Mouse (Mus musculus) bone marrow, adult 2 months (tissue): ENCODE data around the gene Fam107b. TPM values are rescaled to one million over a fixed set of nuclear protein-coding genes. Genes with fewer than 3 reads are reported as not detected.

Experiments
- H3K27ac ChIP-seq: fragments of 200-500 bp; 2 replicates; pipeline ENCODE4 v1.5.1; 2012; ENCODE audit warnings: low read depth, mild to moderate bottlenecking, control low read depth, inconsistent platforms, low read length; ENCODE audit not compliant: control insufficient read depth, poor library complexity, insufficient read depth
- H3K4me1 ChIP-seq: fragments of 200-500 bp; 2 replicates; pipeline ENCODE4 v1.6.1; 2011; ENCODE audit warnings: low read length; ENCODE audit not compliant: control insufficient read depth, insufficient read depth
- H3K4me3 ChIP-seq: fragments of 200-500 bp; replicated peaks from 2 replicates; pipeline ENCODE3; 2011; ENCODE audit warnings: mild to moderate bottlenecking, low read depth, low read length, control low read depth; ENCODE audit not compliant: control insufficient read depth
- CTCF ChIP-seq: fragments of 200-500 bp; IDR thresholded peaks from 2 replicates; pipeline ENCODE4 v1.5.1; 2011; ENCODE audit warnings: low read length, control low read depth; ENCODE audit not compliant: control insufficient read depth, insufficient read depth
- POLR2A ChIP-seq: fragments of 200-500 bp; IDR thresholded peaks from 2 replicates; pipeline ENCODE4 v1.6.1; 2011; ENCODE audit warnings: low read depth, mild to moderate bottlenecking, control low read depth, low read length, borderline replicate concordance; ENCODE audit not compliant: control insufficient read depth
- WGBS: fragments of 180-500 bp; shearing (Covaris S2); methylation state at CpG from one replicate; pipeline ENCODE4 v1.1.7; 2018; 5-methylcytosine and 5-hydroxymethylcytosine counted together
- polyA plus RNA-seq: library from polyadenylated mRNA; stranded (reverse); fragments of >200 nt; gene quantifications from 2 replicates; pipeline ENCODE4 v1.2.4, GENCODE M21; 2011; ENCODE audit warnings: low replicate concordance; ENCODE audit not compliant: missing spikeins, insufficient read depth, insufficient read length

Gene Fam107b
- polyA plus RNA-seq, 1 experiment: 71.1 TPM

DNA sequence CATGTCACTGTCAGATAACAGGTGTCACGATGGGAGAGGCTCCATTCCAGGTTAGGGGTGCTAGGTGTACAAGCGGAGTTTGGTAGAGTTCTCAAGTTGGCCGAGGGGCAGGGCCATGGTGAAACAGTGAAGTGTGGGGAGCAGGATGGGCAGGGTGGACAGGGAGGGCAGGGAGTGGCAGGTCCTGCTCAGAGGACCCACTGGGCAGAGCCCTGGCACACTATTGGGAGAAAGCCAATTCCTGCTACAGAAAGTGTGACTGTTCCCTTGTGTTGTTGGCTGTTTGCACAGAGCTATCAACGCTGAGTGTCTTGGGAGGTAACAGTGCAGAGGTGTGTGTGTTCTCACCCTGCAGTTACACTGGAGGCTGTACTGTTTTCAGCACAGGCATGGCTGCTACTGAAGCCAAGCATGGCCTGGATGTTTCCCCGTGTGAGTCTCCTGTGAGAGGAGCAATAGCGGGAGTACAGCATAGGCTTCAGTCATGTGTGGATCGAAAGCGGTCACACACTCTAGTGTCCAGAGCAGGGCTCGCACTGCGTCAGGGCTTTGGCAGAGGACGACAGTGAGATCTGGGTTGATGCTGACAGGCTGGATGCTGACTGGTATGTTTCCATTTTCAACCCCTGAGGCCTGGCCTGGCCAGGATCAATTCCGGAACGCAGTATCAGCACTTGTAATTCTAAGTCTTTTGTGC is 175.8 kb downstream of the Fam107b start:
- Histone ChIP-seq H3K4me1 (peaks cover 12% of the 10 kb centered on the region), H3K27ac (no peak overlapping the region), H3K4me3 (no peak overlapping the region)
- WGBS: 78% methylated on average over 13 of the region's 13 CpGs
- TF ChIP-seq POLR2A (no peak), CTCF (no peak)

DNA sequence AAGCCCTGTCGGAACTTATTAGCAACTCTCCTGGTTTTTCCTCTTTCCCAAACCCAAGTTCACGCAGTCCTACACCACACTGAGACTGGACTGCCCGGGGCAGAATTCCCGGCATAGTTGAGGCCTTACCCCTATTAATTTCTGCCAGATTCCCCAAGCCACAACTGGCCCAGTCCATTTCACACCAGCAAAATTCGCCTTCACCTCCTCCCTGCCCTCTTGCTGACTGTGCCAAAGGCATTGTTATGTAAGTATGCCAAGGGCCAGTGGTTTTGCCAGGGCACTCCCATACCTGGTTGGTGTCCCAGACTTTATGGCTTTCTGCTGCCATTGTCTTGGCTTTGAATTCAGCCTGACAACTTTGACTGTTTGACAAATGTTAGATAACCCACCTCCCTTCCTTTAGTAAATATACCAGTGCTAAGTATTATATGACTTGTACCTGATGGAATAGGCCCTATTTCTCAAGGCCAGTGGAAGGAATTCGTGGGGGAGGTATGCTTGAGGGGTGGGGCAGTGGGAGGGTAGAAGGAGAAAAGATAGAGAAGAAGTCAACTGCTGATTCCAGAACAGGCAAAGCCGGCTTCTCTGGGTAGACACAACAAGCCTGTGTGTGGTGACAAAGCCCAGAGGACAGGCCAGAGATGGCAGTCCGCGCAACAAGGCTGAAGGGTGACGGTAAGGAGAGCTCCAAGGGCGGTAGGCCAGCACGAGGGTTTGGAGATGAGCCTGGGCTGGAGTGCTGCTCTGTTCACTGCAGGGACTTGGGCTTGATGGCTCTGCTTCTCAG is 178.6 kb downstream of the Fam107b start:
- TF ChIP-seq CTCF (no peak), POLR2A (no peak)
- H3K4me1 ChIP-seq: peaks cover 21% of the 10 kb centered on the region
- peak overlapping the region; percentile 36 for H3K27ac ChIP-seq
- H3K4me3 ChIP-seq: no peak overlapping the region
- 69% methylated on average over 12 of the region's 12 CpGs for WGBS

- TF ChIP-seq POLR2A: no peak
- no peak for TF ChIP-seq CTCF
- H3K4me3 ChIP-seq: no peak overlapping the region
- H3K4me1 ChIP-seq: peaks cover 23% of the 10 kb centered on the region
- peak overlapping the region; percentile 36 for H3K27ac ChIP-seq
- WGBS: 40% methylated on average over 6 of the region's 6 CpGs
Observed at GRCm38 (mm10) chr2:3749504-3750024, 179.3 kb downstream of the Fam107b start.

DNA sequence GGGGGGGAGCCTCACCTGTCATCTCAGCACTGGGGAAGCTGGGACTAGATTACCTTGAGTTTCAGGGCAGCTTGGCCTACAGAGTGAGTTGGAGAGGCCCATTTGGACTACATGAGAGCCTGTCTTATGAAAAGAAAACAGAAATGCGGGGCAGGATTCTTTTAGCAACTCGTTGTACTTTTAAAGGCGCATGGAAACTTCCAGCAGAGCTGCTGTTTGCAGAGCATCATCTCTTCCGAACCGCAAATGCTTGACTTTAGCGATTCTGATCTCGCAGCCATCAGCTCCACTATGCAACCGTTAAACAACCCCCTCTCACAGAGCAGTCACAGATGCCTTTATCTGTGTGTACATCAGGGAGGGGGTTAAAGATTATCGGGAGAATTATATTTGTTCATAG is 179.8 kb downstream of the Fam107b start:
- WGBS: 73% methylated on average over 9 of the region's 9 CpGs
- TF ChIP-seq CTCF: no peak
- no peak for TF ChIP-seq POLR2A
- no peak overlapping the region for H3K4me3 ChIP-seq
- H3K4me1 ChIP-seq: peaks cover 23% of the 10 kb centered on the region
- H3K27ac ChIP-seq: no peak overlapping the region

DNA sequence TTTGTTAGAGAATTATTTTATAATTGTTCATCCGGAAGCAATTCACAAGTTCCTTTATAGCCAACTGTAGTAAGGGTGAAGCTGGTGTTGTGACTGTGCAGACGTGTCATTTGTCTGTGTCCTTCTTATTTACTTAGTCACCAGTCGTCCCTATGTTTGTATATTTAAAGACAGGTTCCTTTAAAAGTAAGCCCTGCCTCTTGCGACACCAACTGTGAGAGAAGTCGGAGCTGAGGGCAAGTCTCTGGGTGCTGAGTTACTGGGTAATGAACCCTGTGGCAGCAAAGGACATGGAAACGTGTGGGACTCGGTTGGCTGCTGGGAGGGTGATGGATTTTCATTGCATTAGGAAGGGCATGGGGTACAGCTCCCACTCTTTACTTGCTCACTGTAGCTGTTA is 182.1 kb downstream of the Fam107b start:
- H3K4me3 ChIP-seq: no peak overlapping the region
- WGBS: 12% methylated on average over 7 of the region's 7 CpGs
- peaks cover 19% of the 10 kb centered on the region for H3K4me1 ChIP-seq
- no peak for TF ChIP-seq CTCF
- no peak for TF ChIP-seq POLR2A
- H3K27ac ChIP-seq: no peak overlapping the region

DNA sequence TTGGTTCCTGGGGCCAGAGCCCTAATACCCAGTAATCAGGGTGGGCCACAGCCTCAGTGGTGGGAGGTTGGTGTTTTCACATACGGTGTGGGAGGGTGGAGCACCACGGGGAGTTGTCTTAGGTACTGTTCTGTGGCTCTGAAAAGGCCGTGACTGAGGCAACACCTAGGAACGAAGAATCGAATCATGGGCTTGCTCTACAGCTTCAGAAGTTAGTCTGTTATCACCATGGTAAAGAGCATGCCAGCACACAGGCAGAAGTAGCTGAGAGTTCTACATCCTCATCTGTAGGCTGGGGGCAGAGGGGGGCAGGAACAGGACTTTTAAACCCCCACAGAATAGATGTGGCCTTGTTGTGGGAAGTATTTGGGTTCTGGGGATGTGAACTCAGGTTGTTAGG is 182.6 kb downstream of the Fam107b start:
- no peak for TF ChIP-seq POLR2A
- no peak for TF ChIP-seq CTCF
- Histone ChIP-seq H3K4me1 (peaks cover 19% of the 10 kb centered on the region), H3K4me3 (no peak overlapping the region), H3K27ac (no peak overlapping the region; the same call in 1 of the 2 replicates)
- 33% methylated on average over 5 of the region's 5 CpGs for WGBS

- WGBS: 0% methylated on average over 2 of the region's 2 CpGs
- peaks cover 18% of the 10 kb centered on the region for H3K4me1 ChIP-seq
- TF ChIP-seq CTCF: no peak
- H3K27ac ChIP-seq: no peak overlapping the region
- no peak overlapping the region for H3K4me3 ChIP-seq
Observed at GRCm38 (mm10) chr2:3753749-3754148, 183.5 kb downstream of the Fam107b start.

GRCm38 (mm10) chr2:3755936-3756335 is 185.6 kb downstream of the Fam107b start:
- Histone ChIP-seq H3K4me1 (peaks cover 15% of the 10 kb centered on the region), H3K27ac (no peak overlapping the region)

GRCm38 (mm10) chr2:3758406-3758805 is 188.1 kb downstream of the Fam107b start:
- Histone ChIP-seq H3K27ac (no peak overlapping the region), H3K4me3 (no peak overlapping the region), H3K4me1 (peaks cover 18% of the 10 kb centered on the region)
- 86% methylated on average over 6 of the region's 6 CpGs for WGBS
- TF ChIP-seq CTCF (no peak), POLR2A (no peak)

More at GRCm38 (mm10) chr2:3755936-3756335, 185.6 kb downstream of the Fam107b start:
- TF ChIP-seq POLR2A: no peak
- TF ChIP-seq CTCF: no peak
- no peak overlapping the region for H3K4me3 ChIP-seq
- 79% methylated on average over 5 of the region's 5 CpGs for WGBS
